In the genomic region with DNA sequence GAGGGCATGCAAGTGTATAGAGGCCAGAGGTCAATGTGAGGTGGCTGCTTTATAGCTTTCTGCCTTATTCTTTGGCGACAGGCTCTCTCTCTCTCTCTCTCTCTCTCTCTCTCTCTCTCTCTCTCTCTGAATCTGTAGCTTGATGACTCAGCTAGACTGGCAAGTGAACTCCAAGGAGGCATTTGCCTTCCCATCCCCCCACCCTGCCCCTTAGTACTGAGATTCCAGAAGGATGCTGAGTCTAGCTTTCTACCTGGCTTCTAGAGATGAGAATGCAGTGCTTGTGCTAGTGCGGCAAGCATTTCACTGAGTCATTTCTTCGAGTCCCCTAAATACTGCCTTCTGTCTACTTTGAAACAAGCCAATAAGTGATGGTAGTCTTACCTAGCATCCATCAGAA, we compare ENCODE assay signal across 16 mouse cellular contexts. TPM values are rescaled to one million over a fixed set of nuclear protein-coding genes. Genes with fewer than 3 reads are reported as not detected.
"Had no signal": no experiment of that assay in that cellular context is flagged by ENCODE, and none has a peak within 500 bp of the region (broad histone marks: within the 10 kb centered on the region; RNA-seq: fewer than 3 reads in every experiment).

No protein-coding gene starts in this region.

- DNase-seq: lung, adult 18-20 months; lung, embryonic 14.5 days; lung, postnatal 10 days; lung, postnatal 4 days; midbrain, embryonic 14.5 days; right cerebral cortex, postnatal 14 days; thymus, adult 2 months; thymus, postnatal 14 days; thymus, postnatal 4 days had no signal

- H3K9ac ChIP-seq: lung, embryonic 14.5 days; midbrain, embryonic 12.5 days; neural tube, embryonic 13.5 days; neural tube, embryonic 15.5 days; stomach, embryonic 15.5 days had no signal

- H3K36me3 ChIP-seq: midbrain, embryonic 12.5 days; neural tube, embryonic 13.5 days; neural tube, embryonic 15.5 days; stomach, embryonic 15.5 days had no signal

- H3K27ac ChIP-seq: midbrain, embryonic 10.5 days; midbrain, embryonic 12.5 days; neural tube, embryonic 13.5 days; neural tube, embryonic 15.5 days; stomach, embryonic 15.5 days; stomach, postnatal 0 days had no signal

- H3K4me3 ChIP-seq: midbrain, embryonic 10.5 days; midbrain, embryonic 12.5 days; myocyte; neural tube, embryonic 13.5 days; neural tube, embryonic 15.5 days; stomach, embryonic 15.5 days had no signal

- H3K27me3 ChIP-seq: neural tube, embryonic 13.5 days; neural tube, embryonic 15.5 days; stomach, embryonic 15.5 days had no signal

- H3K4me1 ChIP-seq: midbrain, embryonic 12.5 days; neural tube, embryonic 13.5 days; neural tube, embryonic 15.5 days; stomach, embryonic 15.5 days had no signal

RNA-seq across cellular contexts. Expression of a gene that starts 21.7 kb away (rescaled TPM):
- polyA plus RNA-seq: myocyte had no signal
